Mouse (Mus musculus): ENCODE data around the gene Ptov1.

DNA sequence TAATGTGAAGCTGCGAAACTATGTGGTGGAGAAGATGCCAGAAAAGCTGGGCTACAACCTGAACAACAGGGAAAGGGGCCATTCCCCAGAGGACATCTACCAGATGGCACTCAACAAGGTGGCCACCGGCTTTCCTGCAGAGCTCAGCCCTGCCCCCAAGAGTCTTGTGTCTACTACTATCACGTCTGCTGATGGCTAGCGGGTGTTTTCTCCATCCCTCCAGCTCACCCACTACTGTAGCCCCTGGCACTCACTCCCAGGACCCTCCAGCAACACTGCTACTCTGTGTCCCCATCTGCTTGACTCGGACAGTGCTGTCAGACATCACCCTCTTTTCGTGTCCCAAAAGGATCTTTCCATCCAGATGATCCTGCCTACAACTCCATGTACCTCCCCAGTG, 31.5 kb downstream of the Ptov1 start:
- TF ChIP-seq POLR2A (IDR thresholded peaks at IDR 0.05; ENCODE audit: control insufficient read depth, low read depth, low read length) (no peak), CTCF (IDR thresholded peaks at IDR 0.05; ENCODE audit: control insufficient read depth, insufficient read depth, insufficient replicate concordance, low read depth, low read length) (no peak)
